Mouse (Mus musculus) heart, postnatal 0 days (tissue): ENCODE results near the gene Bdkrb1. TPM values are rescaled to one million over a fixed set of nuclear protein-coding genes. Genes with fewer than 3 reads are reported as not detected.

ENCODE experiments used
- ATAC-seq: fragments of 200-750 bp; cut with Nextera tagmentation; 2 replicates; pipeline ENCODE4 v1.8.0; 2017; ENCODE audit warnings: low read depth, moderate number of reproducible peaks, moderate library complexity; ENCODE audit not compliant: insufficient read depth
- DNase-seq: peaks from one replicate; pipeline ENCODE4 v3.0.0-alpha.2; 2016; ENCODE audit warnings: low spot score
- H3K27ac ChIP-seq: fragments of 300-500 bp; sonication (generic); 2 replicates; pipeline ENCODE4 v1.5.1; 2014; ENCODE audit warnings: low read depth, mild to moderate bottlenecking
- H3K27me3 ChIP-seq: fragments of 300-500 bp; sonication (generic); 2 replicates; pipeline ENCODE4 v1.6.1; 2014; ENCODE audit warnings: low read length, mixed read lengths; ENCODE audit not compliant: control insufficient read depth, insufficient read depth
- H3K36me3 ChIP-seq: fragments of 300-500 bp; sonication (generic); replicated peaks from 2 replicates; pipeline ENCODE4 v1.6.1; 2014; ENCODE audit warnings: low read length, mixed read lengths; ENCODE audit not compliant: control insufficient read depth, insufficient read depth
- H3K4me1 ChIP-seq: fragments of 300-500 bp; sonication (generic); 2 replicates; pipeline ENCODE4 v1.6.1; 2014; ENCODE audit warnings: antibody characterized with exemption; ENCODE audit not compliant: control insufficient read depth, insufficient read depth
- H3K4me2 ChIP-seq: fragments of 300-500 bp; sonication (generic); 2 replicates; pipeline ENCODE4 v1.6.1; 2014; ENCODE audit warnings: low read depth, mild to moderate bottlenecking, low read length, moderate library complexity
- H3K4me3 ChIP-seq: fragments of 300-500 bp; sonication (generic); 2 replicates; pipeline ENCODE4 v1.5.1; 2014; ENCODE audit warnings: low read depth, low read length
- H3K9ac ChIP-seq: fragments of 300-500 bp; sonication (generic); replicated peaks from 2 replicates; pipeline ENCODE4 v1.6.1; 2014; ENCODE audit warnings: low read depth, low read length, mixed read lengths
- H3K9me3 ChIP-seq: fragments of 300-500 bp; sonication (generic); replicated peaks from 2 replicates; pipeline ENCODE4 v1.6.1; 2016; ENCODE audit warnings: low read length; ENCODE audit not compliant: control insufficient read depth
- CTCF ChIP-seq: IDR thresholded peaks from 2 replicates; pipeline ENCODE4 v1.5.1; 2016; ENCODE audit warnings: antibody characterized with exemption, control low read depth, low read depth
- EP300 ChIP-seq: IDR thresholded peaks from 2 replicates; pipeline ENCODE4 v1.6.1; 2016; ENCODE audit warnings: antibody characterized with exemption, low read depth
- WGBS: fragments of 180-500 bp; shearing (Covaris S2); extraction: QIAGEN DNeasy Blood & Tissue Kit; methylation state at CpG from one replicate; pipeline ENCODE4 v1.1.7; 2014; 5-methylcytosine and 5-hydroxymethylcytosine counted together
- polyA plus RNA-seq: library from polyadenylated mRNA; unstranded; fragments of >200 nt; fragmentation: Nextera tagmentation; extraction: Ambion mirVana; gene quantifications from 2 replicates; pipeline ENCODE4 v1.2.1, GENCODE M21; 2015
- total RNA-seq: library from RNA; depleted of rRNA; stranded (reverse); fragments of >200 nt; gene quantifications from 2 replicates; pipeline ENCODE4 v1.2.3, GENCODE M21; 2014; ENCODE audit warnings: low replicate concordance

The Bdkrb1 gene
- total and polyA plus RNA-seq, 2 experiments from 2014 or later: not detected

- 32% methylated on average over 8 of the region's 8 CpGs for WGBS
- Histone ChIP-seq H3K9me3 (peaks cover 6% of the 10 kb centered on the region; the same call in 1 of the 2 replicates), H3K27ac (no peak overlapping the region), H3K27me3 (peaks cover 27% of the 10 kb centered on the region), H3K9ac (no peak overlapping the region), H3K4me1 (peaks cover 25% of the 10 kb centered on the region; the same call in 1 of the 2 replicates), H3K4me2 (peak overlapping the region; percentile 68), H3K4me3 (peak overlapping the region; percentile 47), H3K36me3 (no peaks in the 10 kb centered on the region)
- DNase-seq (no peak), ATAC-seq (no peak)
- TF ChIP-seq CTCF: no peak; the same call in 1 of the 2 replicates
- TF ChIP-seq EP300: no peak
These were observed 40.6 kb upstream of the Bdkrb1 start for GRCm38 (mm10) chr12:105562056-105562820.

GRCm38 (mm10) chr12:105562936-105563680 lies 39.8 kb upstream of the Bdkrb1 start, which contains the start of gene Bdkrb2:
Gene Bdkrb2, plus strand, starts transcription at chr12:105563226.
- ATAC-seq: peak; percentile 62
- Histone ChIP-seq H3K4me3 (peak within 1 kb of the TSS; percentile 47), H3K4me2 (peak within 1 kb of the TSS; percentile 68), H3K9me3 (peaks cover 6% of the 10 kb centered on the region; the same call in 1 of the 2 replicates), H3K9ac (0 out of 2 replicates have a peak within 1 kb of the TSS, but pooled peaks have one; percentile 25), H3K27ac (no peak within 1 kb of the TSS), H3K4me1 (peaks cover 20% of the 10 kb centered on the region; the same call in 1 of the 2 replicates), H3K27me3 (peaks cover 27% of the 10 kb centered on the region), H3K36me3 (no peaks in the 10 kb centered on the region)
- TF ChIP-seq CTCF (no peak), EP300 (no peak)
- DNase-seq: peak; percentile 44
- WGBS: 7% methylated on average over 25 of the region's 25 CpGs

GRCm38 (mm10) chr12:105563726-105564275 lies 39.1 kb upstream of the Bdkrb1 start:
- Histone ChIP-seq H3K4me3 (peak overlapping the region; percentile 47), H3K27me3 (peaks cover 27% of the 10 kb centered on the region), H3K9ac (0 out of 2 replicates have a peak overlapping the region, but pooled peaks have one; percentile 25), H3K9me3 (peaks cover 6% of the 10 kb centered on the region; the same call in 1 of the 2 replicates), H3K27ac (no peak overlapping the region), H3K36me3 (no peaks in the 10 kb centered on the region), H3K4me1 (peaks cover 20% of the 10 kb centered on the region; the same call in 1 of the 2 replicates), H3K4me2 (peak overlapping the region; percentile 68)
- no peak for DNase-seq
- no peak for ATAC-seq
- 12% methylated on average over 25 of the region's 25 CpGs for WGBS
- no peak for TF ChIP-seq EP300
- no peak for TF ChIP-seq CTCF

GRCm38 (mm10) chr12:105565221-105565620 lies 37.7 kb upstream of the Bdkrb1 start:
- H3K4me1 ChIP-seq: peaks cover 20% of the 10 kb centered on the region; the same call in 1 of the 2 replicates
- H3K9ac ChIP-seq: no peak overlapping the region
- H3K27ac ChIP-seq: no peak overlapping the region
- peaks cover 6% of the 10 kb centered on the region; the same call in 1 of the 2 replicates for H3K9me3 ChIP-seq
- DNase-seq: no peak
- H3K4me2 ChIP-seq: no peak overlapping the region
- TF ChIP-seq EP300 (no peak), CTCF (no peak)
- H3K27me3 ChIP-seq: peaks cover 27% of the 10 kb centered on the region
- H3K36me3 ChIP-seq: no peaks in the 10 kb centered on the region
- H3K4me3 ChIP-seq: no peak overlapping the region
- WGBS: 82% methylated on average over 5 of the region's 5 CpGs
- ATAC-seq: no peak

- DNase-seq (no peak), ATAC-seq (no peak)
- H3K4me1 ChIP-seq: no peaks in the 10 kb centered on the region
- WGBS: 59% methylated on average over 3 of the region's 3 CpGs
- no peak overlapping the region for H3K4me2 ChIP-seq
- no peak overlapping the region for H3K27ac ChIP-seq
- H3K36me3 ChIP-seq: no peaks in the 10 kb centered on the region
- H3K9ac ChIP-seq: no peak overlapping the region
- no peaks in the 10 kb centered on the region for H3K27me3 ChIP-seq
- peaks cover 4% of the 10 kb centered on the region; the same call in 1 of the 2 replicates for H3K9me3 ChIP-seq
- TF ChIP-seq EP300 (no peak), CTCF (no peak)
- H3K4me3 ChIP-seq: no peak overlapping the region
These were observed 31.0 kb upstream of the Bdkrb1 start for GRCm38 (mm10) chr12:105571867-105572266.
